Mouse (Mus musculus): Measurements from ENCODE around the gene Prima1. TPM values are rescaled to one million over a fixed set of nuclear protein-coding genes. Genes with fewer than 3 reads are reported as not detected.

Prima1 gene
- total RNA-seq, 1 experiment: 0.85 TPM

- DNase-seq (ENCODE audit: low read depth, low spot score): no peak
- Histone ChIP-seq H3K4me3 (ENCODE audit: insufficient read depth in 1 of 2, low read depth in 1 of 2, low read length in 2 of 2, poor library complexity in 1 of 2, severe bottlenecking in 1 of 2) (no peak overlapping the region), H3K4me1 (ENCODE audit: control insufficient read depth in 2 of 2, insufficient read depth in 2 of 2, low read length in 2 of 2, poor library complexity in 1 of 2) (no peaks in the 10 kb centered on the region), H3K27ac (ENCODE audit: insufficient read depth, low read depth, low read length, poor library complexity, severe bottlenecking) (no peak overlapping the region), H3K36me3 (ENCODE audit: control insufficient read depth, insufficient read depth, low read length, poor library complexity, severe bottlenecking) (no peaks in the 10 kb centered on the region), H3K9me3 (ENCODE audit: control insufficient read depth, insufficient read depth, low read depth, low read length) (no peaks in the 10 kb centered on the region), H3K9ac (ENCODE audit: insufficient read depth, low read depth, low read length, poor library complexity, severe bottlenecking) (no peak overlapping the region)
- TF ChIP-seq ZNF384 (IDR thresholded peaks at IDR 0.05; ENCODE audit: low read depth, low read length): no peak
- TF ChIP-seq ZC3H11A (IDR thresholded peaks at IDR 0.05; ENCODE audit: borderline replicate concordance, low read depth, low read length): no peak
- TF ChIP-seq CHD2 (IDR thresholded peaks at IDR 0.05; ENCODE audit: low read depth, low read length): no peak
- no peak for TF ChIP-seq HCFC1 (IDR thresholded peaks at IDR 0.05; ENCODE audit: borderline replicate concordance, insufficient read depth, low read length)
- TF ChIP-seq MAFK (IDR thresholded peaks at IDR 0.05; ENCODE audit: insufficient read depth, low read depth, low read length): no peak
- in situ Hi-C loops (cut with MboI; ENCODE audit: low sequenced_read_pairs in 2 of 2, unreplicated experiment in 2 of 2): no loop called here
Observed at GRCm38 (mm10) chr12:103266605-103267004, 24.7 kb upstream of the Prima1 start.

GRCm38 (mm10) chr12:103262017-103262865 lies 20.3 kb upstream of the Prima1 start:
- TF ChIP-seq ZC3H11A (IDR thresholded peaks at IDR 0.05; ENCODE audit: borderline replicate concordance, low read depth, low read length): no peak
- no peak for TF ChIP-seq MAFK (IDR thresholded peaks at IDR 0.05; ENCODE audit: insufficient read depth, low read depth, low read length)
- no peak for TF ChIP-seq CHD2 (IDR thresholded peaks at IDR 0.05; ENCODE audit: low read depth, low read length)
- TF ChIP-seq ZNF384 (IDR thresholded peaks at IDR 0.05; ENCODE audit: low read depth, low read length): no peak
- no peak for TF ChIP-seq HCFC1 (IDR thresholded peaks at IDR 0.05; ENCODE audit: borderline replicate concordance, insufficient read depth, low read length)
- Histone ChIP-seq H3K9me3 (ENCODE audit: control insufficient read depth, insufficient read depth, low read depth, low read length) (no peaks in the 10 kb centered on the region), H3K36me3 (ENCODE audit: control insufficient read depth, insufficient read depth, low read length, poor library complexity, severe bottlenecking) (no peaks in the 10 kb centered on the region), H3K4me1 (ENCODE audit: control insufficient read depth in 2 of 2, insufficient read depth in 2 of 2, low read length in 2 of 2, poor library complexity in 1 of 2) (no peaks in the 10 kb centered on the region), H3K27ac (ENCODE audit: insufficient read depth, low read depth, low read length, poor library complexity, severe bottlenecking) (no peak overlapping the region), H3K4me3 (ENCODE audit: insufficient read depth in 1 of 2, low read depth in 1 of 2, low read length in 2 of 2, poor library complexity in 1 of 2, severe bottlenecking in 1 of 2) (no peak overlapping the region), H3K9ac (ENCODE audit: insufficient read depth, low read depth, low read length, poor library complexity, severe bottlenecking) (no peak overlapping the region)
- DNase-seq (ENCODE audit: low read depth, low spot score): peak; percentile 22
- in situ Hi-C loops (cut with MboI; ENCODE audit: low sequenced_read_pairs in 2 of 2, unreplicated experiment in 2 of 2): no loop called here

- Histone ChIP-seq H3K4me1 (ENCODE audit: control insufficient read depth in 2 of 2, insufficient read depth in 2 of 2, low read length in 2 of 2, poor library complexity in 1 of 2) (no peaks in the 10 kb centered on the region), H3K27ac (ENCODE audit: insufficient read depth, low read depth, low read length, poor library complexity, severe bottlenecking) (no peak overlapping the region), H3K9me3 (ENCODE audit: control insufficient read depth, insufficient read depth, low read depth, low read length) (no peaks in the 10 kb centered on the region), H3K9ac (ENCODE audit: insufficient read depth, low read depth, low read length, poor library complexity, severe bottlenecking) (no peak overlapping the region), H3K4me3 (ENCODE audit: insufficient read depth in 1 of 2, low read depth in 1 of 2, low read length in 2 of 2, poor library complexity in 1 of 2, severe bottlenecking in 1 of 2) (no peak overlapping the region), H3K36me3 (ENCODE audit: control insufficient read depth, insufficient read depth, low read length, poor library complexity, severe bottlenecking) (no peaks in the 10 kb centered on the region)
- no peak for TF ChIP-seq HCFC1 (IDR thresholded peaks at IDR 0.05; ENCODE audit: borderline replicate concordance, insufficient read depth, low read length)
- TF ChIP-seq MAFK (IDR thresholded peaks at IDR 0.05; ENCODE audit: insufficient read depth, low read depth, low read length): no peak
- TF ChIP-seq ZNF384 (IDR thresholded peaks at IDR 0.05; ENCODE audit: low read depth, low read length): no peak
- TF ChIP-seq CHD2 (IDR thresholded peaks at IDR 0.05; ENCODE audit: low read depth, low read length): no peak
- no peak for TF ChIP-seq ZC3H11A (IDR thresholded peaks at IDR 0.05; ENCODE audit: borderline replicate concordance, low read depth, low read length)
- no peak for DNase-seq (ENCODE audit: low read depth, low spot score)
- in situ Hi-C loops (cut with MboI; ENCODE audit: low sequenced_read_pairs in 2 of 2, unreplicated experiment in 2 of 2): no loop called here
Observed at GRCm38 (mm10) chr12:103252901-103253434, 11.0 kb upstream of the Prima1 start.

- no peak for DNase-seq (ENCODE audit: low read depth, low spot score)
- Histone ChIP-seq H3K4me3 (ENCODE audit: insufficient read depth in 1 of 2, low read depth in 1 of 2, low read length in 2 of 2, poor library complexity in 1 of 2, severe bottlenecking in 1 of 2) (no peak overlapping the region), H3K9ac (ENCODE audit: insufficient read depth, low read depth, low read length, poor library complexity, severe bottlenecking) (no peak overlapping the region), H3K4me1 (ENCODE audit: control insufficient read depth in 2 of 2, insufficient read depth in 2 of 2, low read length in 2 of 2, poor library complexity in 1 of 2) (no peaks in the 10 kb centered on the region), H3K27ac (ENCODE audit: insufficient read depth, low read depth, low read length, poor library complexity, severe bottlenecking) (no peak overlapping the region), H3K9me3 (ENCODE audit: control insufficient read depth, insufficient read depth, low read depth, low read length) (no peaks in the 10 kb centered on the region), H3K36me3 (ENCODE audit: control insufficient read depth, insufficient read depth, low read length, poor library complexity, severe bottlenecking) (no peaks in the 10 kb centered on the region)
- in situ Hi-C loops (cut with MboI; ENCODE audit: low sequenced_read_pairs in 2 of 2, unreplicated experiment in 2 of 2): no loop called here
- TF ChIP-seq ZNF384 (IDR thresholded peaks at IDR 0.05; ENCODE audit: low read depth, low read length): no peak
- TF ChIP-seq MAFK (IDR thresholded peaks at IDR 0.05; ENCODE audit: insufficient read depth, low read depth, low read length): no peak
- no peak for TF ChIP-seq ZC3H11A (IDR thresholded peaks at IDR 0.05; ENCODE audit: borderline replicate concordance, low read depth, low read length)
- no peak for TF ChIP-seq CHD2 (IDR thresholded peaks at IDR 0.05; ENCODE audit: low read depth, low read length)
- TF ChIP-seq HCFC1 (IDR thresholded peaks at IDR 0.05; ENCODE audit: borderline replicate concordance, insufficient read depth, low read length): no peak
Observed at GRCm38 (mm10) chr12:103251151-103251550, 9.2 kb upstream of the Prima1 start.
